ENCODE assay signal across 8 mouse cellular contexts in the genomic region with DNA sequence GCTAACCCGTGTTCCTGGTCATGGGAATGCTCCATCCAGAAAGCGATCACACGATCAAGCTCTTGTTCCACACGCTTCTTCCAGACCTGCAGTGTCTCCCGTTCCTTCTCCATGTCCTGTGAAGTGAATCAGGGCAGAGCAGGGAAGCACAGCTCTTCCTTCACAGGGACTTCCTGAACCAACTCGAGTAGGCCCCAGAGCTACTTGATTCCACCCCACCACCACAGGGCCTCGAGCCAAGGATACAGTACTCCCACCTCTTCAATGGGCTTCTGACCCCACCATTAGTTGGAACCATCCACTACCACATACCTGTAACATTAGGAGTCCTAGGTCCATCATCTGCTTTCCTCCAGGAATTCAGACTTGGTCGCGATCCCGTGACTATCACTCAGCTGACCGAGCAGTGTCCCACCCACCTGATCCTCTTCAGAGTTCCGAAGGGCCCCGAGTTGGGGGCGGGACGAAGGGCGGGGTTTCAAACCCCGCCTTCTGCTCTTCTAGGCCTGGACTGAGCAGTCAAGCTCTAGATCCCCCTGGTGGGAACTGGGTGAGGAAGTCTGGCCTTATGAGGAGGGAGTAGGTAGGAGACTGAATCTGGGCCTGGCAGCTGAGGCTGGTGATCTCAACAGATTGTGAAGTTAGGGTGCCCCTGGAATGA. TPM values are rescaled to one million over a fixed set of nuclear protein-coding genes. Genes with fewer than 3 reads are reported as not detected.
DNase-seq lines count a peak whose midpoint lies in the region; ATAC-seq and TF ChIP-seq lines count a peak whose summit lies in the region.

A gene (minus strand): TSS at position 449 of the 661 bp plus-strand sequence.

- H3K4me1 ChIP-seq in G1E (ENCODE audit: insufficient read depth, low read depth, low read length) = peaks cover 35% of the 10 kb centered on the region
- no peaks in the 10 kb centered on the region for H3K4me1 ChIP-seq in forebrain, embryonic 13.5 days
- H3K4me1 ChIP-seq in limb, embryonic 12.5 days (replicated peaks) = no peaks in the 10 kb centered on the region
- H3K4me1 ChIP-seq in midbrain, embryonic 12.5 days = no peaks in the 10 kb centered on the region
- no peaks in the 10 kb centered on the region for H3K4me1 ChIP-seq in stomach, embryonic 16.5 days (ENCODE audit: control insufficient read depth, insufficient read depth, low read length)

- no peak for TF ChIP-seq CTCF in G1E (IDR thresholded peaks at IDR 0.05; ENCODE audit: low read depth, low read length)

- WGBS in forebrain, embryonic 13.5 days = 39% methylated on average over 17 of the region's 17 CpGs
- WGBS in limb, embryonic 12.5 days = 37% methylated on average over 17 of the region's 17 CpGs
- WGBS in midbrain, embryonic 12.5 days = 40% methylated on average over 17 of the region's 17 CpGs
- WGBS in stomach, embryonic 16.5 days = 34% methylated on average over 17 of the region's 17 CpGs

- H3K9me3 ChIP-seq in G1E (replicated peaks) = no peaks in the 10 kb centered on the region
- no peaks in the 10 kb centered on the region for H3K9me3 ChIP-seq in forebrain, embryonic 13.5 days (replicated peaks)
- no peaks in the 10 kb centered on the region for H3K9me3 ChIP-seq in limb, embryonic 12.5 days
- no peaks in the 10 kb centered on the region for H3K9me3 ChIP-seq in midbrain, embryonic 12.5 days
- H3K9me3 ChIP-seq in stomach, embryonic 16.5 days (replicated peaks; ENCODE audit: control insufficient read depth, low read length) = no peaks in the 10 kb centered on the region

- H3K4me3 ChIP-seq in G1E (ENCODE audit: low read depth, low read length) = peak within 1 kb of the TSS; percentile 71
- H3K4me3 ChIP-seq in forebrain, embryonic 13.5 days = no peak within 1 kb of the TSS
- peak within 1 kb of the TSS; percentile 17; the same call in 1 of the 2 replicates for H3K4me3 ChIP-seq in limb, embryonic 12.5 days (replicated peaks)
- 0 out of 2 replicates have a peak within 1 kb of the TSS, but pooled peaks have one; percentile 4 for H3K4me3 ChIP-seq in midbrain, embryonic 12.5 days
- H3K4me3 ChIP-seq in stomach, embryonic 16.5 days (replicated peaks; ENCODE audit: low read length) = peak within 1 kb of the TSS; percentile 43

- H3K27me3 ChIP-seq in G1E (ENCODE audit: insufficient read depth, low read length) = no peaks in the 10 kb centered on the region
- H3K27me3 ChIP-seq in forebrain, embryonic 13.5 days = no peaks in the 10 kb centered on the region
- H3K27me3 ChIP-seq in limb, embryonic 12.5 days = 0 out of 2 replicates have a peak, but pooled peaks cover 4% of the 10 kb centered on the region
- no peaks in the 10 kb centered on the region for H3K27me3 ChIP-seq in midbrain, embryonic 12.5 days
- no peaks in the 10 kb centered on the region for H3K27me3 ChIP-seq in stomach, embryonic 16.5 days (ENCODE audit: control insufficient read depth, insufficient read depth, low read length)

- H3K27ac ChIP-seq in forebrain, embryonic 13.5 days = no peak within 1 kb of the TSS
- no peak within 1 kb of the TSS for H3K27ac ChIP-seq in limb, embryonic 12.5 days
- no peak within 1 kb of the TSS for H3K27ac ChIP-seq in midbrain, embryonic 12.5 days (replicated peaks)
- H3K27ac ChIP-seq in stomach, embryonic 16.5 days (ENCODE audit: low read length) = no peak within 1 kb of the TSS; the same call in 1 of the 2 replicates

- H3K4me2 ChIP-seq in forebrain, embryonic 13.5 days = peak within 1 kb of the TSS; percentile 32
- peak within 1 kb of the TSS; percentile 40 for H3K4me2 ChIP-seq in limb, embryonic 12.5 days
- 0 out of 2 replicates have a peak within 1 kb of the TSS, but pooled peaks have one; percentile 7 for H3K4me2 ChIP-seq in midbrain, embryonic 12.5 days (replicated peaks)
- H3K4me2 ChIP-seq in stomach, embryonic 16.5 days (ENCODE audit: low read depth, low read length) = peak within 1 kb of the TSS; percentile 41

- peak; percentile 86 for ATAC-seq in G1E (ENCODE audit: extremely low read depth, insufficient number of reproducible peaks, low FRiP score, poor library complexity, severe bottlenecking)
- peak; percentile 53; the same call in 1 of the 2 replicates for ATAC-seq in forebrain, embryonic 13.5 days
- peak; percentile 85 for ATAC-seq in limb, embryonic 12.5 days (ENCODE audit: insufficient number of reproducible peaks, insufficient read depth, low FRiP score, low TSS enrichment, low read depth)
- ATAC-seq in midbrain, embryonic 12.5 days (ENCODE audit: low FRiP score, low read depth) = no peak
- ATAC-seq in stomach, embryonic 16.5 days (ENCODE audit: insufficient read depth, low FRiP score) = peak; percentile 92

- peak; percentile 63 for DNase-seq in G1E (ENCODE audit: low spot score)
- DNase-seq in adrenal gland, postnatal 10 days = peak; percentile 76
- peak; percentile 73 for DNase-seq in heart, postnatal 4 days
- DNase-seq in layer of hippocampus, postnatal 36 days = no peak

- peaks cover 38% of the 10 kb centered on the region for H3K36me3 ChIP-seq in G1E (replicated peaks)
- no peaks in the 10 kb centered on the region for H3K36me3 ChIP-seq in forebrain, embryonic 13.5 days (ENCODE audit: poor library complexity, severe bottlenecking)
- no peaks in the 10 kb centered on the region for H3K36me3 ChIP-seq in limb, embryonic 12.5 days
- no peaks in the 10 kb centered on the region for H3K36me3 ChIP-seq in midbrain, embryonic 12.5 days
- no peaks in the 10 kb centered on the region for H3K36me3 ChIP-seq in stomach, embryonic 16.5 days (ENCODE audit: control insufficient read depth, insufficient read depth, low read length)

- H3K9ac ChIP-seq in forebrain, embryonic 13.5 days = no peak within 1 kb of the TSS
- H3K9ac ChIP-seq in limb, embryonic 12.5 days (replicated peaks) = no peak within 1 kb of the TSS
- no peak within 1 kb of the TSS for H3K9ac ChIP-seq in midbrain, embryonic 12.5 days (replicated peaks)
- H3K9ac ChIP-seq in stomach, embryonic 16.5 days (ENCODE audit: low read length) = peak within 1 kb of the TSS; percentile 65

RNA-seq across cellular contexts. Expression of the gene that starts here (rescaled TPM):
- total RNA-seq in G1E (2014; fragmentation: Nextera tagmentation) (39.2 and 42.7 TPM in 2 replicates), G1E (2017) (196 and 201 TPM in 2 replicates)
- polyA plus RNA-seq in G1E (2012) = 80.1 and 139 TPM in 2 replicates
- total RNA-seq in adrenal gland, postnatal 10 days (2021) = 10 to 100 TPM; 17.4 to 19.2 TPM
- 7.2 and 8.9 TPM in 2 replicates for polyA plus RNA-seq in forebrain, embryonic 13.5 days (2015; fragmentation: Nextera tagmentation; extraction: Ambion mirVana)
- total RNA-seq in heart, postnatal 4 days (2021) = 10 to 100 TPM; 21.4 to 22.9 TPM
- polyA plus RNA-seq in limb, embryonic 12.5 days (2016; fragmentation: Nextera tagmentation; extraction: Ambion mirVana) = 14.1 and 20.7 TPM in 2 replicates
- 13.4 and 14.9 TPM in 2 replicates for polyA plus RNA-seq in midbrain, embryonic 12.5 days (2016; fragmentation: Nextera tagmentation; extraction: Ambion mirVana)
- 63.3 and 65.5 TPM in 2 replicates for polyA plus RNA-seq in stomach, embryonic 16.5 days (2015; fragmentation: Nextera tagmentation; extraction: Ambion mirVana)
- total RNA-seq in layer of hippocampus, postnatal 36 days (2021) = 1 to 10 TPM; 3.0 to 4.2 TPM

Comparison
In these comparisons a context has a peak if more than half of its experiments do, and no peak if none do; other contexts are left out.
1. DNase-seq: peak in G1E (single experiment), adrenal gland, postnatal 10 days (single experiment) and heart, postnatal 4 days (single experiment); none in layer of hippocampus, postnatal 36 days (0 of 2).
2. Peak in every context shown above with its lines, with median percentiles within 50 percentile points of each other: H3K4me2 ChIP-seq.